Mouse (Mus musculus) erythroid progenitor cell, adult 5-6 weeks (primary cell): ENCODE results near the gene Qtrt1. TPM values are rescaled to one million over a fixed set of nuclear protein-coding genes. Genes with fewer than 3 reads are reported as not detected.

Source experiments
- ATAC-seq: replicated peaks from 2 replicates; pipeline ENCODE4 v1.8.0; 2016; ENCODE audit warnings: moderate number of reproducible peaks, mild to moderate bottlenecking, moderate TSS enrichment, inconsistent platforms; ENCODE audit not compliant: poor library complexity, low FRiP score, severe bottlenecking
- total RNA-seq, 2 experiments: library from RNA; stranded (forward) in 1 of 2; stranded (reverse) in 1 of 2; fragments of 150-400 nt in 1 of 2; fragments of 186-747, 209-891 nt in 1 of 2; gene quantifications; 2 replicates each; pipeline versions ENCODE4 v1.2.3 to v1.2.4; 2015 to 2017; ENCODE audit warnings: low replicate concordance in 2 of 2

Gene Qtrt1
- total RNA-seq (2015; ENCODE audit: low replicate concordance): 4.7 TPM in 1 of 2 replicates, not detected in the other
- 0.98 and 4.0 TPM in 2 replicates for total RNA-seq (2017; ENCODE audit: low replicate concordance)

DNA sequence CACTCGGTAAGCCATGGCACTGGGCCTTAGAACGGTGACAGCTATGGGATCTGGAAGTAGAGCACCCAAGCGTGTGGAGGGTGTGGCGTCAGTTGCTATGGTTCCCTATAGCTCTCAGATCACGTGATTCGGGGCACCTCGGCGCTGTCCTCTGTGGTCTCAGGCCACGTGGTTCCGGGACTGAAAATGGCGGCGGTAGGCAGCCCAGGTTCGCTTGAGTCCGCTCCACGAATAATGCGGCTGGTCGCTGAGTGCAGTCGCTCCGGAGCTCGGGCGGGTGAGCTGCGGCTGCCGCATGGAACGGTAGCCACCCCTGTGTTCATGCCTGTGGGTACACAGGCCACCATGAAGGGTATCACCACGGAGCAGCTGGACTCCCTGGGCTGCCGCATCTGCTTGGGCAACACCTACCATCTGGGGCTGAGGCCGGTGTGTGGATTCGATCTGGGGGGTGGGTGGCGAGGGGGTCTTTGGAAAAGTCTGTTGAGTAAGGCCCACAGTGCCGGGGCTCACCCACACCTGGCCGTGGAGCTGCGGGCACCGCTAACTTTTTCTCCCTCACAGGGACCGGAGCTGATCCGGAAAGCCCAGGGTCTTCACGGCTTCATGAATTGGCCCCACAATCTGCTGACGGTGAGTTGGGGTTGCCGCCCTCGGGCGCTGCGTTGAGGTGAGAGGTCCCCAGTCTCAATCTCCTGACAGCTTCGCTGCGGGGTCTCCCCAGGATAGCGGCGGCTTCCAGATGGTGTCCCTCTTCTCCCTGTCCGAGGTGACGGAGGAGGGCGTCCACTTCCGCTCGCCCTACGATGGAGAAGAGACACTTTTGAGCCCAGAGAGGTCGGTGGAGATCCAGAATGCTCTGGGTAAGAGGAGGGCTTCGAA, at the start of gene Qtrt1:
TSS of gene Qtrt1 (plus strand) at position 169 of the 882 bp plus-strand sequence.
- ATAC-seq: peak; percentile 94

DNA sequence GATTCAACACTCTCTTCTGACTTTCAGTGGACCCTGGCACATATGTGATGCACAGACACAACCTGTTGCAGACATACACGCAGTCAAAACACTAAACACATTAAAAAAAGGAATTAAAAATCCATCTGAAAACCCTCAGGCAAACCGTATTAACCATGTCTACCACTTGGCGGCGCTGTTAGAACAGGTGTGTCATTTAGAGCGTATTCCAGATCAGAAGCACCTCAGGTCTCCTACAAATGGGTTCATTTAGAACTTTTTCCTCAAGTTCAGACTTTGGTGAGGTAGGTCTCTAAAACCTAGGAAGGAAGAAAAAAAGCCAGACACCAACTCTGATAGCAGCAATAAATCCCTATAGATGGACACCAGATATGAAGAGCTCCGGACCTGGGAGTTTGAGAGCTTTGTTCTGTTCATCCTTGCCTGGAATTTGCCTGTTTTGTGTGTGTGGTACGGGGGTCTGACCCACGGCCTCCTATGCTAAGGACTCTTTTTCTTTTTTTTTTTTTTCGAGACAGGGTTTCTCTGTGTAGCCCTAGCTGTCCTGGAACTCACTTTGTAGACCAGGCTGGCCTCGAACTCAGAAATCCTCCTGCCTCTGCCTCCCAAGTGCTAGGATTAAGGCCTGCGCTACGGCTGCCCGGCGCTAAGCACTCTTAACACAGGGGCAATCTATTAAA, 45.0 kb upstream of the Qtrt1 start:
- peak; percentile 51 for ATAC-seq

DNA sequence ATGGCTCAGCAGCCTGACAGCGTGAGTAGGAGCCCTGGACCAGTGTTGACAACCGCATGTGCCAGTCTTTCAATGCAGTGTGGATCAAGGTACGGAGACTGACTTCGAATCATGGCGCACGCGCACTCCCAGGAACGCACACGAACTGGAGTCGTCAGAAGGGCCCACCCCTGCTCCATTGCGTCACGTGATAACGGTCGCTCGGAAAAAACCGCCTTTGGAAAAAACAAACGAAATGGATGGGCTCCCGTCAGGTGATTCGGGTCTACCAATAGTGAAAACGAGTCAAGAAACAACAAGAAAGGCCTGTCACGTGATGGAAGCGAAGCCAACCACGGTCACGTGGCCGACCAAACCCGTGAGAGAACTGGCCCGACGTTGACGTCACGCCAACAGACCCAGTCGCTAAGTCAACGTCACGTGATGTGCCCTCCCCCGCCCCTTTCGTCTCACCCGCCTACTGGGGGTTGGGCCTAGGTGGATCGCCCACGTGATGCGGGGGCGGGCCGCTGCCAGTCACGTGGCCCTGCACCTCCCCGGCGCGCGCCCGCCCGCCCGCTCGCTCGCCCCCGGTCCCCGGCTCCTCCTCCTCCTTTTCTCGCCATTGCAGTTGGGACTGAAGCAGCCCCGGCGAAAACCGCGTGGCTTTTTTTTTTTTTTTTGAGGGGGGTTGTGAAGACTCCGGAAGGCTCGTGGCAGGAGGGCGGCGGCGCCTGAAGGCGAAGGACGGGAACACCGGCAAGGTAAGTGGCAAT, 44.1 kb upstream of the Qtrt1 start, which contains the start of gene Ilf3:
TSS of gene Ilf3 (plus strand) at position 515 of the 755 bp plus-strand sequence.
- peak; percentile 92 for ATAC-seq

DNA sequence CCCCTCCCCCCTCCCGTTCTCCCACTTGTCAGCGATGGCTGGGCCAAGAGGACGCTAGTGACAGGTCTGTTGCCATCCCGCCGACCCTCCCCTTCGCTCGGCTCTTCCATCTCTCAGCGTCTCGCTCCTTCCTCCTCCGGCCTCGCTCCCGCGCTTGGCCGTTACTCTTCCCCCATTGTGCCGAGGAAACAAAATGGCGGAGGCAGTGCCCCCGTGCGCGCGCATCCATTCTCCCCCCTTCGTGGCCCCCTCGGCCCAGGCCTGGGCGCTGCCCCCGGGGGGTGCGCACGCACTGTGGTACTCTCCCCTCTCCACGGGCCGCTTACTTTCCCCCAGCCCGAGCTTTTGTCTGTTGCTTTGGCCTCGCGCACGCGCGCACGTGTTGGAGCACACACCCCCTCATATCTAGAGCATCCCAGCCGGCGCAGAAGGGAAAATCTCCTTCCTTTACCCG, 43.5 kb upstream of the Qtrt1 start:
- peak; percentile 17 for ATAC-seq

DNA sequence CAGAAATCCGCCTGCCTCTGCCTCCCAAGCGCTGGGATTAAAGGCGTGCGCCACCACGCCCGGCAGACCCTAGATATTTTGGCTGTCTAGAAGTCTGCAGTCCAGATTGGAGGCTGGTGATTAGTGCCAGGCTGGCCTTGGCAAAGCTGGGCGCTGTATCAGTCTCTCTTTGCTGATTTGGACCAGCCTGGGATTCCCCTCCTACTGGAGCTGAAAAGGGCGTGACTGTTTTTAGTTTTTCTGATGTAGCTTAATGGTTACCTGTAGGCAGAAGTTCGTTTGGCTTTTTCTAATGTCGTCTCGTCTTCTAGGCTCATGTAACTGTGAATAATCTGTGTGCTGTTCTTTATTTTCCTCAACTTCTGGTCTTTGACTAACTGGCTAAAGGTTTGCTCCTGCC, 42.6 kb upstream of the Qtrt1 start:
- no peak for ATAC-seq

DNA sequence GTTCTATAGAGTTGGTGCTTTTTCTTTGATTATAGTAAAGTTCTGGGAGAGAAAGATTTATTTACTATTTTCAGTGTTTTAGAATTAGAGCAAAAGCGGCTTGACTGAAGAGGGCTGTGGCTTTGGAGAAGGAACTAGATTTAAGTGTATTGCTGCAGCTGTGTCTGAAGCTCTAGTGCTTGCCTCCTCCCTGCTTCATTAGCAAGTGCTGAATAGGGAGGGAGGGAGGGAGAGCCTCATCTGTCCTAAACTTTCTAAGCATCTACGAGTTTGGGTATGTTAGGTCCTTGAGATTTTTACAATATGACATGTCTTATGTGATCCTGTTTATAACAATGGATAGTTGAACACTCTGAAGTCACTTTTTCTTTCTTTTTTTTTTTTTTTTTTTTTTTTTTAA, 40.8 kb upstream of the Qtrt1 start:
- no peak for ATAC-seq

DNA sequence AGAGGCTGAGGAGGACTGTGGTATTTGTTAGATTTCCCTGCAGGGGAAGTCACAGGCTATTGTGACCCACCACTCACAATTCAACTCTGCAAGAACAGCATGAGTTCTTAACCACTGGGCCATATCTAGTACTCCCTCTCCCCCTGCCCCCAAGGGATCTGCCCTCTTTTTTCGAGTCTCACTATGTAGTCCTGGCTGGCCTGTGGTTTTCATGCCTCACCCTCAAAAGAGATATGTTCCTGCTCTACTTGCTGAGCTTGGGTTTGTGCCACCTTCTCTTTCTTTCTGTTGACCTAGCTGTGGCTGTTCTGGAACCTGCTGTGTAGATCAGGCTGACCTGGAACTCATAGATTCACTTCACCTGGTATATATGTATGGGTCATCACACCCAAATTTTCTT, 39.1 kb upstream of the Qtrt1 start:
- no peak for ATAC-seq

DNA sequence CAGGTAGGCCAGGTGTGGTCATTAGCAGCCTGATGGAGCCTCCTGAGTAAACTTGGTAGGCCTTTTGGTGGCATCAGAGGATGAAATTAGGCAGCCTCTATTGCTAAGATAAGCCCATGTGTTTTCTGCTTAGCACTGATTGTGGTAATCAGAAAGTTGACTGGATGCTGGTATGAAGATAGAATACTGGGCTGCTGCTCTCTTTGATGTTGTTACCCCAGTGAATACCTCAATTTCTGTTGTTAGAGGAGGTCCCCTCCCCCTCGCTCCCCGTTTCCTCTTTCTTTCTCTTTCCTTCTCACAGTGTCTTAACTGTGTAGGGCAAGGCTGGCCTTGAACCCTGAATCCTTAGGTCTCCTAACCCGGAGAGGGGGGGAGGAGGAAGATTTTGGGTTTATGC, 32.4 kb upstream of the Qtrt1 start:
- 0 out of 2 replicates have a peak, but pooled peaks have one; percentile 8 for ATAC-seq

DNA sequence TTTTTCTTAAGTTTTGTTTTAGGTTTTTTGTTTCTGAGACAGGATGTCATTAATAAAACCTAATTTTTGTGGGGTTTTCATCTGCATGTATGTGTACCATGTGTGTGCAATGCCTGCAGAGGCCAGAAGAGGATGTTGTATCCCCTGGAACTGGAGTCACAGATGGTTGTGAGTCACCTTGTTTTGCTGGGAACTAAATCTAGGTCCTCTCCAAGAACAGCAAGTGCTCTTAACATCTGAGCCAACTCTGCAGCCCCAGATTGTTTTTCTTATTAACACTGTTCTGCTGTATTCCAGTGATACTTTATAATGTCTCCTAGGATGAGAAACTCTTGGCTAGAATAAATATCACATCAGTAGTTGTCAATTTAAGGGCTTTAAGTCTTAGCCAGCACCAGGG, 30.8 kb upstream of the Qtrt1 start:
- ATAC-seq: no peak

DNA sequence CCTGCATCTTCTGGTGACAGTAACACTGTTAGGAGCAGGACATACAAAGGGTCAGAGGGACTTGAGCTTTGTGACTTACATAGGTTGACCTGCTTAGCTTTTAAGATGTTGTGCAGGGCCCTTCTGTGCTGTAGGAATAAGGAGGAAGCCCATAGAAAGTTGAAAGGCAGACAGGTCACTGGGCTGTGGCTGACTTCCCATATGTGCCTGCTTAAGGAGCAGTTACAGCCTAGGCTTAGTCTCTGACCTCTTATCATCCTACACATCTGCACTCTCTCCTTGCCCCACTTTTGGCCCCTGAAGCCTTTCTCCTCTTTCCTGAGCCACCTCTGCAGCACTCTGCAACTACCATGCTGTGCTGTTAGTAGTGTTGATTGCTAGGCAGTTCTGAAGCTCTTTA, 27.7 kb upstream of the Qtrt1 start:
- ATAC-seq: no peak

DNA sequence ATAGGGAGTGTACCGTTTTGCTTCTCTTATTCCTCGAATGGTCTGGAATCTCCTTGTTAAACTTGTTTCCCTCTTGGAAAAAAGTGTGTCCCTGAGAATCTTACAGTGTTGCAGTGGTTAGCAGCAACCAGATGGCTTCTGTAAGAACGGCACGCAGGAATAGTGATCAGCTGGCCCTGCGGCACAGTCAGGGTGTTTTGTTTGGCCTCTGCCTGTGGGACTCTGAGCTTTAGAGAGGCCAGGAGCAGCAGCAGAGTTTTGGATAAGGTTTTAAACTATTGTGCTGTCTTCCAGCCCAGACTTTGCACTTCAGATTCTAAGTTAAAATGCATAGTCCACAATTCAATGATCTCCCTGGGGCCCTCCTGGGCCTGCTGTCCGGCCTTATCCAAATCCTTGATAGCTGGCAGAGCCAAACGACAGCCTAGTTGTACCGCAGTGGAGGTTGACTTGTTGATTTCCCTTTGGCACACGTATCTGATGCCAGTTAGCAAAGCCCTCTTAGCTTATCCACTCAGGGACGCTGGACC, 18.9 kb upstream of the Qtrt1 start:
- ATAC-seq: no peak

DNA sequence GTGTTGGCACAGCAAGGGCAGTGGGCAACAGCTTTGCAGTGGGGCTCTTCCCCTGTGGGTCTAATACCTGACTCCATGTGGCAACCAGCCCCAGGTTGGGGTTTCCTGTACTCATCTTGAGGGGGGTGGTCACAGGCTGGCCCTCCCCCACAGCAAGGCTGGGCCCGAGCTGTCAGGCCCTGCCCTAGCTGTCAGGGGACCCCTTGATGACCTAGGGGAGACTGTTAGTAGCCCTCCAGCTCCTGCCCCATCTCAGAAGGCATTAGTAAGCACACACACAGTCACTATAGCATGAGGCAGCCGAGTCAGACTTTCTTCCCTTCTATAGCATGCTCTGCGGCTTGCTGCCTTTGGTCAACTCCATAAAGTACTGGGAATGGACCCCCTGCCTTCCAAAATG, 15.9 kb upstream of the Qtrt1 start:
- ATAC-seq: no peak

DNA sequence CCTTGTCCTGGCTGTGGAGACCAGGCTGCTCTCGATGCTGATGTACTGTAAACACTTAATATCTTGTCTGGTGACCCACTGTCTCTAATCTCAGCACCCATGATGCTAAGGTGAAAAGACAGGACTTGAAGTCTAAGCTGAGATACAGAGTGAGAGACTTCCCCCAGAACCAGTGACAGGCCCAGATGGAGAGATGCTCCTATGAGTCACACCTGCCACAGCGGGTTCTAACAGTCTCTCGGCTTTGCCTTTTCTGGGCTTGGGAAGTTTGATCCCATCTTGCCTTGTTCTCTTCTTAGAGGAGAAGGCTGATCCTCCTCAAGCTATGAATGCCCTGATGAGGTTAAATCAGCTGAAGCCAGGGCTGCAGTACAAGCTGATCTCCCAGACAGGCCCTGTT, 14.5 kb upstream of the Qtrt1 start:
- no peak for ATAC-seq

DNA sequence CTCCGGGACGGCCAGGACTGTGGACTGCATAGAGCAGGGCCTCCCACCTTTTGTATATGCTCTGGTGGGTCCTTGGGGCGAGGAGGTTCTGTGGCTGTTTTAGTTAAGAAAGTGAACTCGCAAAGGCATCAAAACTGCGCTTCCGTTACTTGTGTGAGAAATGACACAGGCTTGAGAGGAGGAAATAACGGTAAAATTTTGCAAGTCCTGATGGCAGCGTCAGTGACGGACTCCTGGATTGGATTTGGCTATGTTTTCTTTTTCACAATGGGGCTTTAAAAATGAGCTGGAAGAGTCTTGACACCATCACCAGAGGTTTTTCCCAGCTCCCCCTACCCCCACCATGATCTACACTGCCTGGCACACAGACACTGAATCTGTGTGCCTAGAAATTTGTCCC, 10.6 kb upstream of the Qtrt1 start:
- ATAC-seq: no peak

DNA sequence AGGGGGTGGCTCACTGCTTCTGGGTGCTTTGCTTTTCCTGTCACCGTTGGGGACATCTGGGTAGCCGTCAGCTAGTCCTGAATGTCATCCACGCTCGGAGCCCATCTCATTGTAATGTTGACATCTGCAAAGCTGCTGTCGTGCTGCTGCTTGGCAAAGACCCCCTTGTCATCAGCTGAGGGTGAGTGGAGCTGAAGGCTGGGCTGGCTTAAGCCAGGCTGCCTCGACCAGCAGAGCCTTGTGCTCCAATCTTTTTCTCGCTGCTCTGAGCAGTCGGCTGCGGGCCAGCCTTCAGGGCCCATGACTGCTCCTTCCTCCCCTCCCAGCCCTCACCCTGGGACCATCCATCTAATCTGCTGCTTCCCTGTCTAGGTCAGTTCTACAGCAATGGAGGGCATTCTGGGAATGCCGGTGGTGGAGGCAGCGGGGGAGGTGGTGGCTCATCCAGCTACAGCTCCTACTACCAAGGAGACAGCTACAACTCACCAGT, 8.8 kb upstream of the Qtrt1 start:
- ATAC-seq: no peak

DNA sequence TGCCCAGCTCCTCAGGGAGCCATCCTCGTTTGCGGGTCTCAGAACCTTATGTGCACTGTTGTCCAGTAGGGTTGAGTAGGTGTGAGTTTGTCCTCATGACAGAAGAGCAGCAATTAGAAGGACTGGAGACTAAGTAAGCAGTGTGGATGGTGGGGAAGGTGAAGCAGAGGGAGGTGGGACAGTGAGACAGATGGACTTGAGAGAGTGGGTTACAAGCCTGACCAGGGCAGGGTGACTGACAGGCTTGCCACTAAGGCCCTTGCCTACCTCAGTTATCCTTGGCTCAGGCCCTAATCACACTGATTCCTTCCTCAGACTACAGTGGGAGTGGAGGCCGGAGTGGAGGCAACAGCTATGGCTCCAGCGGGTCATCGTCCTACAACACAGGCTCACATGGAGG, 7.9 kb upstream of the Qtrt1 start:
- no peak for ATAC-seq

DNA sequence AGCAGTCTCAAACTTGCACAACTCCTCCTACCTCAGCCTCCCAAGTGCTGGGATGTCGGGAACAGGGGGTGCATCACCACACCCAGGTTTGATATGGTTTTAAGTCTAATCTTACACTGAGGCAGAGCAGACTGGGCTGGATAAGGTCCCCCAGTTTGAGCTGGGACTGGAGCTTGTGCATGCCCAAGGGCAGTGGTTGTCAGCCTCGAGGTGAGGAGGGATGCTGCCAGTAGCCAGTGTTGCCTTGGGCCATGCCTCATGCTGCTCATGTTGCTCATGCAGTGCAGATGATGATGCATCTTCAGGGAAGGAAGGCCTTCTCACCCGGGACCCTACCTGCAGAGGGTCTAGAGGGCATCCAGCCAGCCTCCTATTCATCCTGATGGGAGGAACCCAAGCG, 6.1 kb upstream of the Qtrt1 start:
- ATAC-seq: no peak

DNA sequence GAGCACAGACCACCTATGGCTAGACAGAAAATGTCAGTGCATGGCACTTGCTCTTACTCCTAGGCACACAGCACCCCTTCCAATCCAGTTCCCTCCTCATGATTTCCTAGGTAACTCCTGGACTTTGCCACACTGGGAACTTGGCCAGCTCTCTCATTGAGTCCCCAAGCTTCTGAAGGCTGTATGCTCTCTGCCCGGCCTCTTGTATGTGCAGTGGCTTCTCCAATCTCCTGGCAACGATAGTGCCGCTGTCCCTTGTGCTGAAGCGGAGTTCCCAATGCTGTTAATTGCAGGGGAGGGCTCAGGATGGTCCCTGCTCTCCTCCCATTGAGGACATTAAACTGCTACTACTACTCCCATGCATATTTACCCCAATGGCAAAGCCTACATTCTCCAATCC, 3.7 kb upstream of the Qtrt1 start:
- ATAC-seq: no peak

DNA sequence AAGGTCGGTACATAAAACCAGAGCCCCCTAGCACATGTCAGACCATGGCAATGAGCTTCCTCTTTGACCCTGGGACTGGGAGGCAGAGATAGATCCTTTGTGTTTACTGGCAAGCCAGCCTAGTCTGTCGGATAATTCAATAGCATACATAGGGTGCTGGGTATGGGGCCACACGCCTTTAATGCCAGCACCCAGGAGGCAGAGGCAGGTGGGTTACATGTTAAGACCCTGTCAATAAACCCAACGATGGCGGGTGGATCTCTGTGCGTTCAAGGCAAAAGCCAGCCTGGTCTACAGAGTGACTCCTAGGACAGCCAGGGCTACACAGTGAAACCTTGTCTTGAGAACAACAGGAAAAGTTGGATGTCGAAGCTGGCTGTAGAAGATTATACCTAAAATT, 3.0 kb upstream of the Qtrt1 start:
- no peak for ATAC-seq
